Mouse (Mus musculus) Patski (cell line): ENCODE measurements at regions not wholly inside any gene's neighbourhood (a gene's known extent, or its start where the extent isn't known, plus 50 kb on each side); places are given as distances from the start of the nearest gene placed in this dataset.
A peak's percentile ranks its signal among the peaks of the same experiment; 100 is the strongest.

Experiments
- ATAC-seq: fragments of 100-300 bp; one replicate; pipeline ENCODE4 v1.8.0; 2021
- CTCF ChIA-PET: fragments of 350-600 bp; sonication (Branson Sonifier 250); formaldehyde crosslinking; loops from one replicate; lab custom pipeline; 2022; ENCODE audit warnings: inconsistent platforms; lab: Charles Lee
- POLR2A ChIA-PET: fragments of 350-600 bp; sonication (Branson Sonifier 250); formaldehyde crosslinking; loops from one replicate; lab custom pipeline; 2022; ENCODE audit warnings: antibody characterized with exemption, inconsistent platforms; lab: Charles Lee
- DNase-seq: peaks from one replicate; pipeline ENCODE4 v3.0.0-alpha.2; 2011; ENCODE audit warnings: low read depth, low spot score
- H3K27me3 ChIP-seq: fragments of 371-371 bp; one replicate; pipeline ENCODE4 v1.5.1; 2021
- CTCF ChIP-seq: fragments of 100-300 bp; IDR thresholded peaks from one replicate; pipeline ENCODE4 v1.5.1; 2021
- in situ Hi-C: fragments of 300-500 bp; cut with MboI; formaldehyde crosslinking; loops from 3 replicates; pipeline ENCODE4 v1.11.1; 2018; ENCODE audit warnings: low pct_unique_long_range_greater_than_20kb, mixed read lengths

DNA sequence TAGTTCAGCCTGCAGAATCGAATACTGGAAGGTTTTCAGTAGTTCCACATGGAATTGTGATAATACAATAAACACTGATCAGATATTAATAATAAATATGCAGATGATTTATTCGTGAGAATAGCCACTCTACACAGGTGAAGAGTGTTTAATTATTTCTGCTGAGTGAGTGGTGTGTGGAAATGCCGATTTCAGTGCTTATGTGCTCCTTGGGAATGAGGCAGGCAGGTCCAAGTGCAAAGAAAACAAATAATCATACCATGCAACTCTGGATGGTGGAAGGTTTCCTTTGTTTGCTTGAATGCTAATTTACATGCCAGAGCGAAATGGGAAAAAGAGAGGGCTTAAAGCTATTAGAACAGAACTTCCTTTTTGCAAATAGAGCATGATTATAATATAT is 528.6 kb downstream of the Cntn6 start:
- POLR2A ChIA-PET: no interaction called here

DNA sequence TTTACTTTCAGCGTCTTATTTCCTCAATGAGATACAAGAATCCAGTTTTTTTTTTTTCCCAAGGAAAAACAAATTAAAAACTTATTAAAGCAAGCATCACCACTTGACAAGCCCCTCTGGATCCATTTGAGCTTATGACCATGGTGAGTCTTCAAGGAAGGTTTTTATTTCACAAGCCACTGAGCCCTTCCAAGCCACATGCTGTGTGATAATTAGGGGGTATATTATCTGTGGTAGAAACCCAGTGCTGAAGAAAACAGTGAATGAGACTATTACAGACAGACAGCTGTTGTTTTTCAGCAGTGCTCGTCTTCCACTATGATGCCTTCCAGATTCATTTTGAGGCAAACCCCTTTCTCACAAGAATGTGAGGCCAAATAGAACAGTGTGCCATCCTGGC is 573.6 kb downstream of the Cntn6 start:
- ChIA-PET POLR2A (no interaction called here), CTCF (no interaction called here)
- in situ Hi-C loops: no loop called here
- DNase-seq (no peak), ATAC-seq (no peak)
- TF ChIP-seq CTCF: no peak
- no peaks in the 10 kb centered on the region for H3K27me3 ChIP-seq

More for the DNA sequence above, 528.6 kb downstream of the Cntn6 start:
- CTCF ChIA-PET: no interaction called here
- ATAC-seq (no peak), DNase-seq (no peak)
- in situ Hi-C loops: no loop called here
- TF ChIP-seq CTCF: no peak
- no peaks in the 10 kb centered on the region for H3K27me3 ChIP-seq

DNA sequence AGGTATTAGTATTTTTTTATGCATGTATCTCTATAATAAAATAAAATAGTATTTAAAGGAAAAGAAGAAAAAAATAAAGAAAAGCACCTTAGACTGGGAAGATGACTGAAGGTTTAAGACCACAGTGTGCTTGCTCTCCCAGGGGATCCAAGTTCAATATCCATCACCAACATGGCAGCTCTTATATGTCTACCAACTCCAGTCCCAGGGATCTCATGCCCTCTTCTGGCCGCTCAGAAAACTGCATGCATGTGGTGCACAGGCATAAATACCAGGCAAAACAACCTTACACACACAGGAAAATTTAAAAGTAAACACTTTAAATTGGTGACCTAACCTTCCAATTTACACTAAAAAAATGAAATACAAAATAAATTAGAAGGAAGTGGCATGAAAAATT is 586.6 kb upstream of the Cntn4 start:
- CTCF ChIA-PET: no interaction called here
- TF ChIP-seq CTCF: peak; percentile 50
- DNase-seq (no peak), ATAC-seq (no peak)
- in situ Hi-C loops: no loop called here
- POLR2A ChIA-PET: no interaction called here
- no peaks in the 10 kb centered on the region for H3K27me3 ChIP-seq
